Mouse (Mus musculus) ovary, postnatal 10 days (tissue): ENCODE results near the gene Sap30.
"Not testable (repeated sequence)": the region's sequence is repeated elsewhere in the genome, so short reads cannot be mapped to it uniquely, and the experiment has no call there.

ENCODE experiments used
- DNase-seq: peaks from one replicate; pipeline ENCODE4 v3.0.0; 2022; ENCODE audit warnings: low spot score

Sap30 gene

GRCm38 (mm10) chr8:57498494-57498846 lies 10.8 kb upstream of the Sap30 start:
- DNase-seq: no peak

- DNase-seq: no peak
These were observed 4.2 kb upstream of the Sap30 start for GRCm38 (mm10) chr8:57491873-57492272.

- DNase-seq: no peak
These were observed 2.2 kb upstream of the Sap30 start for GRCm38 (mm10) chr8:57489896-57490295.

- no peak for DNase-seq
These were observed 1.7 kb upstream of the Sap30 start for GRCm38 (mm10) chr8:57489366-57489765.

- no peak for DNase-seq
These were observed 679 bp upstream of the Sap30 start for GRCm38 (mm10) chr8:57488312-57488765.

- DNase-seq: peak; percentile 36
These were observed 894 bp downstream of the Sap30 start for GRCm38 (mm10) chr8:57486491-57487440.

GRCm38 (mm10) chr8:57480606-57481005 lies 7.1 kb downstream of the Sap30 start:
- DNase-seq: no peak

- no peak for DNase-seq
These were observed 8.0 kb downstream of the Sap30 start for GRCm38 (mm10) chr8:57479700-57480099.

GRCm38 (mm10) chr8:57478406-57478805 lies 9.3 kb downstream of the Sap30 start:
- DNase-seq: no peak

GRCm38 (mm10) chr8:57473751-57474150 lies 13.9 kb downstream of the Sap30 start:
- no peak for DNase-seq

GRCm38 (mm10) chr8:57470863-57471262 lies 16.8 kb downstream of the Sap30 start:
- DNase-seq: no peak

GRCm38 (mm10) chr8:57468624-57469023 lies 19.0 kb downstream of the Sap30 start:
- peak; percentile 2 for DNase-seq

GRCm38 (mm10) chr8:57463757-57464156 lies 23.9 kb downstream of the Sap30 start:
- DNase-seq: no peak

- DNase-seq: no peak
These were observed 24.8 kb downstream of the Sap30 start for GRCm38 (mm10) chr8:57462839-57463238.

GRCm38 (mm10) chr8:57457942-57458341 lies 29.7 kb downstream of the Sap30 start:
- no peak for DNase-seq

GRCm38 (mm10) chr8:57457152-57457551 lies 30.5 kb downstream of the Sap30 start:
- no peak for DNase-seq

GRCm38 (mm10) chr8:57455765-57456164 lies 31.9 kb downstream of the Sap30 start, which contains the start of gene Scrg1:
Scrg1 (plus strand) TSS chr8:57455923.
- no peak for DNase-seq

- no peak for DNase-seq
These were observed 34.3 kb downstream of the Sap30 start for GRCm38 (mm10) chr8:57453361-57453760.

GRCm38 (mm10) chr8:57451896-57452295 lies 35.8 kb downstream of the Sap30 start:
- DNase-seq: no peak

GRCm38 (mm10) chr8:57450726-57451125 lies 36.9 kb downstream of the Sap30 start:
- DNase-seq: no peak

- not testable (repeated sequence) for DNase-seq
These were observed 41.8 kb downstream of the Sap30 start for GRCm38 (mm10) chr8:57445901-57446300.

GRCm38 (mm10) chr8:57443289-57443688 lies 44.4 kb downstream of the Sap30 start:
- no peak for DNase-seq

- DNase-seq: no peak
These were observed 46.1 kb downstream of the Sap30 start for GRCm38 (mm10) chr8:57441556-57441955.

- no peak for DNase-seq
These were observed 46.5 kb downstream of the Sap30 start for GRCm38 (mm10) chr8:57441131-57441530.
